Mouse (Mus musculus): Measurements from ENCODE around the gene Extl2. TPM values are rescaled to one million over a fixed set of nuclear protein-coding genes. Genes with fewer than 3 reads are reported as not detected.

The Extl2 gene
- polyA plus RNA-seq, 1 experiment from 2014 or later, result 35.6 TPM

GRCm38 (mm10) chr3:115979000-115979399 lies 28.3 kb upstream of the Extl2 start:
- H3K4me1 ChIP-seq (replicated peaks), result no peaks in the 10 kb centered on the region
- H3K9me3 ChIP-seq, result no peaks in the 10 kb centered on the region
- H3K27ac ChIP-seq (replicated peaks), result no peak overlapping the region
- no peak overlapping the region for H3K4me2 ChIP-seq
- no peaks in the 10 kb centered on the region for H3K27me3 ChIP-seq
- H3K9ac ChIP-seq, result no peak overlapping the region
- peaks cover 33% of the 10 kb centered on the region for H3K36me3 ChIP-seq
- ATAC-seq (ENCODE audit: low FRiP score, low read depth), result no peak
- WGBS, result 44% methylated on average over 1 of the region's 1 CpGs
- H3K4me3 ChIP-seq, result no peak overlapping the region

GRCm38 (mm10) chr3:115983217-115983616 lies 24.0 kb upstream of the Extl2 start:
- ATAC-seq (ENCODE audit: low FRiP score, low read depth), result no peak
- no peak overlapping the region for H3K27ac ChIP-seq (replicated peaks)
- H3K4me1 ChIP-seq (replicated peaks), result no peaks in the 10 kb centered on the region
- no peak overlapping the region for H3K4me2 ChIP-seq
- H3K36me3 ChIP-seq, result peaks cover 45% of the 10 kb centered on the region
- H3K27me3 ChIP-seq, result no peaks in the 10 kb centered on the region
- no peak overlapping the region for H3K4me3 ChIP-seq
- H3K9me3 ChIP-seq, result no peaks in the 10 kb centered on the region
- H3K9ac ChIP-seq, result no peak overlapping the region
- 97% methylated on average over 8 of the region's 8 CpGs for WGBS

- Histone ChIP-seq H3K27me3 (no peaks in the 10 kb centered on the region), H3K4me3 (no peak overlapping the region), H3K36me3 (peaks cover 55% of the 10 kb centered on the region), H3K27ac (replicated peaks) (no peak overlapping the region), H3K4me2 (no peak overlapping the region), H3K9me3 (no peaks in the 10 kb centered on the region), H3K4me1 (replicated peaks) (no peaks in the 10 kb centered on the region), H3K9ac (no peak overlapping the region)
- ATAC-seq (ENCODE audit: low FRiP score, low read depth), result no peak
- 95% methylated on average over 9 of the region's 9 CpGs for WGBS
These were observed 22.6 kb upstream of the Extl2 start for GRCm38 (mm10) chr3:115984653-115985052.

GRCm38 (mm10) chr3:115985183-115985892 lies 21.9 kb upstream of the Extl2 start:
- no peak overlapping the region for H3K4me3 ChIP-seq
- H3K27ac ChIP-seq (replicated peaks), result no peak overlapping the region
- WGBS, result 73% methylated on average over 9 of the region's 9 CpGs
- no peaks in the 10 kb centered on the region for H3K9me3 ChIP-seq
- no peaks in the 10 kb centered on the region for H3K4me1 ChIP-seq (replicated peaks)
- H3K36me3 ChIP-seq, result peaks cover 62% of the 10 kb centered on the region
- no peak for ATAC-seq (ENCODE audit: low FRiP score, low read depth)
- no peaks in the 10 kb centered on the region for H3K27me3 ChIP-seq
- H3K9ac ChIP-seq, result no peak overlapping the region
- no peak overlapping the region for H3K4me2 ChIP-seq

- no peak overlapping the region for H3K4me3 ChIP-seq
- H3K9me3 ChIP-seq, result no peaks in the 10 kb centered on the region
- ATAC-seq (ENCODE audit: low FRiP score, low read depth), result no peak
- H3K36me3 ChIP-seq, result peaks cover 30% of the 10 kb centered on the region
- no peaks in the 10 kb centered on the region for H3K4me1 ChIP-seq (replicated peaks)
- no peak overlapping the region for H3K9ac ChIP-seq
- WGBS, result 84% methylated on average over 4 of the region's 4 CpGs
- no peaks in the 10 kb centered on the region for H3K27me3 ChIP-seq
- H3K4me2 ChIP-seq, result no peak overlapping the region
- H3K27ac ChIP-seq (replicated peaks), result no peak overlapping the region
These were observed 15.2 kb upstream of the Extl2 start for GRCm38 (mm10) chr3:115992103-115992502.

GRCm38 (mm10) chr3:115992588-115992987 lies 14.7 kb upstream of the Extl2 start:
- H3K9ac ChIP-seq, result no peak overlapping the region
- H3K4me2 ChIP-seq, result no peak overlapping the region
- H3K4me1 ChIP-seq (replicated peaks), result no peaks in the 10 kb centered on the region
- H3K27me3 ChIP-seq, result no peaks in the 10 kb centered on the region
- peaks cover 25% of the 10 kb centered on the region for H3K36me3 ChIP-seq
- WGBS, result 92% methylated on average over 4 of the region's 4 CpGs
- no peak overlapping the region for H3K4me3 ChIP-seq
- H3K9me3 ChIP-seq, result no peaks in the 10 kb centered on the region
- no peak for ATAC-seq (ENCODE audit: low FRiP score, low read depth)
- H3K27ac ChIP-seq (replicated peaks), result no peak overlapping the region

GRCm38 (mm10) chr3:115993025-115993424 lies 14.2 kb upstream of the Extl2 start:
- Histone ChIP-seq H3K4me1 (replicated peaks) (no peaks in the 10 kb centered on the region), H3K4me3 (no peak overlapping the region), H3K4me2 (no peak overlapping the region), H3K27me3 (no peaks in the 10 kb centered on the region), H3K36me3 (peaks cover 27% of the 10 kb centered on the region), H3K9me3 (no peaks in the 10 kb centered on the region), H3K9ac (no peak overlapping the region), H3K27ac (replicated peaks) (no peak overlapping the region)
- no peak for ATAC-seq (ENCODE audit: low FRiP score, low read depth)
- WGBS, result 89% methylated on average over 10 of the region's 10 CpGs

- ATAC-seq (ENCODE audit: low FRiP score, low read depth), result no peak
- Histone ChIP-seq H3K27me3 (no peaks in the 10 kb centered on the region), H3K4me3 (no peak overlapping the region), H3K9me3 (no peaks in the 10 kb centered on the region), H3K9ac (no peak overlapping the region), H3K4me2 (no peak overlapping the region), H3K27ac (replicated peaks) (no peak overlapping the region), H3K36me3 (peaks cover 25% of the 10 kb centered on the region), H3K4me1 (replicated peaks) (no peaks in the 10 kb centered on the region)
- 89% methylated on average over 5 of the region's 5 CpGs for WGBS
These were observed 10.3 kb upstream of the Extl2 start for GRCm38 (mm10) chr3:115996929-115997328.

- no peaks in the 10 kb centered on the region for H3K36me3 ChIP-seq
- WGBS, result 7% methylated on average over 12 of the region's 12 CpGs
- peak overlapping the region; percentile 57 for H3K4me3 ChIP-seq
- H3K4me2 ChIP-seq, result peak overlapping the region; percentile 73
- no peaks in the 10 kb centered on the region for H3K27me3 ChIP-seq
- ATAC-seq (ENCODE audit: low FRiP score, low read depth), result no peak; the same call in 1 of the 2 replicates
- peak overlapping the region; percentile 88 for H3K27ac ChIP-seq (replicated peaks)
- peaks cover 31% of the 10 kb centered on the region for H3K4me1 ChIP-seq (replicated peaks)
- no peaks in the 10 kb centered on the region for H3K9me3 ChIP-seq
- peak overlapping the region; percentile 55 for H3K9ac ChIP-seq
These were observed 831 bp upstream of the Extl2 start for GRCm38 (mm10) chr3:116006284-116006977.

- Histone ChIP-seq H3K9ac (peak overlapping the region; percentile 55), H3K36me3 (no peaks in the 10 kb centered on the region), H3K4me3 (peak overlapping the region; percentile 57), H3K4me1 (replicated peaks) (peaks cover 31% of the 10 kb centered on the region), H3K9me3 (no peaks in the 10 kb centered on the region), H3K27ac (replicated peaks) (peak overlapping the region; percentile 88), H3K4me2 (peak overlapping the region; percentile 73), H3K27me3 (no peaks in the 10 kb centered on the region)
- peak; percentile 80 for ATAC-seq (ENCODE audit: low FRiP score, low read depth)
- 0% methylated on average over 12 of the region's 12 CpGs for WGBS
These were observed 729 bp downstream of the Extl2 start for GRCm38 (mm10) chr3:116007941-116008440.

- Histone ChIP-seq H3K9ac (no peak overlapping the region), H3K4me1 (replicated peaks) (peaks cover 31% of the 10 kb centered on the region), H3K9me3 (no peaks in the 10 kb centered on the region), H3K4me2 (peak overlapping the region; percentile 73), H3K27me3 (no peaks in the 10 kb centered on the region), H3K36me3 (no peaks in the 10 kb centered on the region), H3K27ac (replicated peaks) (no peak overlapping the region), H3K4me3 (peak overlapping the region; percentile 57)
- WGBS, result 76% methylated on average over 17 of the region's 17 CpGs
- no peak for ATAC-seq (ENCODE audit: low FRiP score, low read depth)
These were observed 2.5 kb downstream of the Extl2 start for GRCm38 (mm10) chr3:116009622-116010344.

- Histone ChIP-seq H3K4me1 (replicated peaks) (peaks cover 4% of the 10 kb centered on the region), H3K27me3 (no peaks in the 10 kb centered on the region), H3K9ac (no peak overlapping the region), H3K27ac (replicated peaks) (no peak overlapping the region), H3K4me2 (no peak overlapping the region), H3K9me3 (no peaks in the 10 kb centered on the region), H3K36me3 (no peaks in the 10 kb centered on the region), H3K4me3 (no peak overlapping the region)
- WGBS, result 97% methylated on average over 6 of the region's 6 CpGs
- ATAC-seq (ENCODE audit: low FRiP score, low read depth), result no peak
These were observed 7.6 kb downstream of the Extl2 start for GRCm38 (mm10) chr3:116014901-116015300.
